Mouse (Mus musculus) testis, postnatal 14 days (tissue): Measurements from ENCODE around the gene Art1.

Experiments used
- DNase-seq: peaks from one replicate; pipeline ENCODE4 v3.0.0; 2021; ENCODE audit warnings: low spot score

The Art1 gene

DNA sequence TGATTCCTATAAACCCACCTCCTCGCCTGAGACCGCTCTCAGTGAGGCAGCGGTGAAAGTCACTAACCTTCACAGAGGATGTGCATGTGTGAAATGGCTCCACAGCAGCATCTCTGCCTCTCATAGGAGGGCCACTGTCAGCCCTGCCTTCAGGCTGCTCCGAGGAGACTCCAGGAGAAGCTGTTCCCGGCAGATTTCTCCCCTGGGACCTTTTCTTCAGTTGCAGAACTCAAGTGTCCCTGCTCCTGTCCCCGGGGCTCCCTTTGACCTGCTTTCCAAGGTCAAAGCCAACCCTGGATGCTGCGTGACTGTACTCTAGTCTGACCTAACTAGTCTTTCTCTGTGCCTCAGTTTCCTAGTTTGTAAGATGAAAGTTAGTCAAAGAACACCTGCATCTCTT is 7.6 kb downstream of the Art1 start, which contains the start of gene Art5:
Gene Art5 (minus strand): TSS at position 319 of the 400 bp plus-strand sequence.
- no peak for DNase-seq

GRCm38 (mm10) chr7:102109746-102110145 is 8.2 kb downstream of the Art1 start:
- DNase-seq = no peak

- DNase-seq = no peak
These were observed 11.7 kb downstream of the Art1 start for GRCm38 (mm10) chr7:102113151-102113729.

DNA sequence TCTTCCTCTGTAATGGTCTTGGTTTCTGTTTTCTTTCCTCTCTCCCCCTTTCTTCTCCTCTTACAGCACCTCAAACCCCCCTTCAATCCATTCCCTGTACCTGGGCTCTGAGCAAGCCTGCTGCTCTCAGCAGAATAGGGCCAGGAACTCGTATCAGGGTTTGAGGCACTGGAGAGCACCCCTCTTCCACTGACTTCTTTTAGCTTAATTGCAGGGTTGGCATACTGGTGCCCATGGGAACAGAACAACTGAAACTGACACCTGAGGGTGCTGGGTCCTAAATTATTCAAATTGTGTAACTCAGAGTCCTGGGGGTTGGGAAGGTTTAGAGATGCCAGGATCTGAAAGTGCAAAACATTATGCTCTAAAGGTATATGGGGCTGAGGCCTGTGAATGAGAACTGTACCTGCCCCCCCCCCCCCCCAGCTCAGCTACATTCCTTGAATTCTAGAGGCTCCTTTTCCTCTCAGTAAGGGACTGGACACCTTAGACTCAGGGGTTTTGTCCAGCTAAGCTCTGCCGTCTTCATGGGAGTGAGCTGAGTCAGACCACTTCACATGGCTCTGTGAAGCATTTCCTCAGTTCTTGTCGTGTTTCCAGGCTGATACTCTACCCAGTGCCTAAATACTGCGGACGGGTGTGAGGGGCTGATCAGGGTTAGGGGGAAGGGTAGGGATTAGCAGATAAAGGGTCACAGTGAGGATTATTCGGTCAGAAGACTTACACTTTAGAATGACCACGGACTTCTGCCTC is 15.2 kb downstream of the Art1 start, which contains the start of gene Chrna10:
Gene Chrna10 (minus strand): TSS at position 250 of the 753 bp plus-strand sequence.
- DNase-seq = no peak

GRCm38 (mm10) chr7:102117382-102117781 is 15.8 kb downstream of the Art1 start:
- DNase-seq = no peak

GRCm38 (mm10) chr7:102120326-102120725 is 18.8 kb downstream of the Art1 start:
- no peak for DNase-seq

DNA sequence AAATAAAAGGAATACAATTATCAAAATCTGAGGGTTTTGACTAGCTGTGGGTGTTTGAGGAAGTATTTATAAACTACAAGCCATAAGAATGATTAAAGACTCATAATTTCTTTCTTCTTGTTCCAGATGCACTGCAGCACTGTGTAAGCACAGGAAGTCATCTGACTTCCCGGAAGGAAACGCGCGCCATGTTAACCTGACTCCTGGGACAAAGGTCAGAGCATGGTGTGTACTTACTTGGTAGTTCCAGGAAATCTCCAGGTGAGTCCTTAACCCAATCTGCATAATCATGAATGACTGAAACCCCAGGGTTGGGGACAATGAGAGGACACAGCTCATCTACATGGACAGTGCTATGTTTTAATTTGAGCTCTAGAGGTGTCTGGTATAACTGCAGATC is 30.9 kb downstream of the Art1 start:
- no peak for DNase-seq

DNA sequence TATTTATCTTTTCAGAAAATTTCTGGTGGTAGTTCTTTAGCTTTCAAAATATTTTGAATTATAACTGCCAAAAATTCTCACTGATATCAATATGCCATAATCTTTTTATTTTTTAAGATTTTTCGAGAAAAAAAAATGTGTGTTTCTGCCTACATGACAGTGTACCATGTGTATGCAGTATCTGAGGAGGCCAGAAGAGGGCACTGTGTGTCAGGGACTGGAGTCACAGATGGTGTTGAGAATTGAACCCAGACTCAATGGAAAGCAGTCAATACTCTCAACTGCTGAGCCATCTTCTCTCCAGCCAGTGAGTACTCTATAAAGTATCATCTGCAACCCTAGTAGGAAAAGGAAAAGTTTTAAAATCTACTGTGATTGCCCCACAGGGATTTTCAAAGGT is 35.9 kb downstream of the Art1 start:
- DNase-seq = no peak

DNA sequence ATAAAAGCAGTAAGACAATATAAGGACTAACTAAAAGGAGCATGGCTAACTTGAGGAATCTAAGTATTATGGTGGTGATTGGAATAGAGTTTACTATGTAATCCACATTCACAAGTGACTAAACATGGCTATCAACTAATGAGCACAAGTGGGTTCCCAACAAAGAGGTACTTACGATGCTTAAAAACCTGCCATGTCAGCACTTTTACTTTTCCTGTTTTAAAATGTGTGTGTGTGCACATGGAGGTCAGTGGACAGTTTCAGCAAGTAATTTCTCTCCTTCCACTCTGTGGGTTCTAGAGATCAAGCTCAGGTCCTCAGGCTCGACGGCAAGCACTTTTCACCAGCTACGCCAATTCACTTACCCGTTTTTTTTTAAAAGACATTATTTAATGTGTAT is 36.4 kb downstream of the Art1 start:
- no peak for DNase-seq

- no peak for DNase-seq
These were observed 52.1 kb downstream of the Art1 start for GRCm38 (mm10) chr7:102153691-102154090.
